Mouse (Mus musculus): ENCODE data around the gene Pzp.

- TF ChIP-seq CTCF (IDR thresholded peaks at IDR 0.05; ENCODE audit: low read depth) = no peak
- TF ChIP-seq EP300 (optimal IDR thresholded peaks at IDR 0.05) = no peak
Measured at GRCm38 (mm10) chr6:128527110-128527509, 590 bp upstream of the Pzp start.

All from stomach, postnatal 0 days (tissue).